Mouse (Mus musculus) liver, embryonic 14.5 days (tissue): ENCODE measurements around the gene Adamts20. TPM values are rescaled to one million over a fixed set of nuclear protein-coding genes. Genes with fewer than 3 reads are reported as not detected.

Experiments used
- ATAC-seq: fragments of 200-750 bp; cut with Nextera tagmentation; 2 replicates; pipeline ENCODE4 v1.8.0; 2017; ENCODE audit warnings: moderate number of reproducible peaks, mild to moderate bottlenecking, moderate library complexity; ENCODE audit not compliant: insufficient read depth
- DNase-seq, 3 experiments: peaks; one replicate each; pipeline ENCODE4 v3.0.0-alpha.2; 2012 to 2013; ENCODE audit warnings: low read depth in 3 of 3, low spot score in 3 of 3
- H3K27ac ChIP-seq: fragments of 300-500 bp; sonication (generic); 2 replicates; pipeline ENCODE4 v1.5.1; 2014; ENCODE audit warnings: moderate library complexity, mild to moderate bottlenecking, control low read depth, inconsistent platforms
- H3K27me3 ChIP-seq: fragments of 300-500 bp; sonication (generic); 2 replicates; pipeline ENCODE4 v1.6.1; 2014; ENCODE audit warnings: mild to moderate bottlenecking, low read length, moderate library complexity; ENCODE audit not compliant: control insufficient read depth, insufficient read depth
- H3K36me3 ChIP-seq: fragments of 300-500 bp; sonication (generic); replicated peaks from 2 replicates; pipeline ENCODE4 v1.6.1; 2014; ENCODE audit warnings: low read depth; ENCODE audit not compliant: control insufficient read depth, insufficient read depth
- H3K4me1 ChIP-seq, 2 experiments: fragments of 200-500 bp in 1 of 2; fragments of 300-500 bp in 1 of 2; sonication (generic) in 1 of 2; replicated peaks; 2 replicates each; pipeline ENCODE4 v1.6.1; 2012 to 2014; ENCODE audit warnings: antibody characterized with exemption in 1 of 2, inconsistent platforms in 1 of 2, low read length in 1 of 2; ENCODE audit not compliant: control insufficient read depth in 2 of 2, insufficient read depth in 2 of 2
- H3K4me2 ChIP-seq: fragments of 300-500 bp; sonication (generic); 2 replicates; pipeline ENCODE4 v1.6.1; 2014; ENCODE audit warnings: low read depth, mild to moderate bottlenecking, control low read depth, moderate library complexity
- H3K4me3 ChIP-seq, 2 experiments: fragments of 200-500 bp in 1 of 2; fragments of 300-500 bp in 1 of 2; sonication (generic) in 1 of 2; 2 replicates each; pipeline ENCODE4 v1.5.1; 2012 to 2014; ENCODE audit warnings: low read depth in 2 of 2, low read length in 2 of 2, mild to moderate bottlenecking in 2 of 2, control low read depth in 1 of 2, inconsistent platforms in 1 of 2, moderate library complexity in 1 of 2; ENCODE audit not compliant: insufficient read depth in 1 of 2
- H3K9ac ChIP-seq: fragments of 300-500 bp; sonication (generic); replicated peaks from 2 replicates; pipeline ENCODE4 v1.6.1; 2014; ENCODE audit warnings: mild to moderate bottlenecking, control low read depth, moderate library complexity
- H3K9me3 ChIP-seq: fragments of 300-500 bp; sonication (generic); 2 replicates; pipeline ENCODE4 v1.6.1; 2016; ENCODE audit warnings: low read length, mixed read lengths; ENCODE audit not compliant: control insufficient read depth
- CTCF ChIP-seq: IDR thresholded peaks from 2 replicates; pipeline ENCODE4 v1.5.1; 2016; ENCODE audit warnings: antibody characterized with exemption, low read depth, control low read depth
- EP300 ChIP-seq: IDR thresholded peaks from 2 replicates; pipeline ENCODE4 v1.6.1; 2016; ENCODE audit warnings: antibody characterized with exemption, low read depth
- WGBS: fragments of 180-500 bp; shearing (Covaris S2); extraction: QIAGEN DNeasy Blood & Tissue Kit; methylation state at CpG from one replicate; pipeline ENCODE4 v1.1.7; 2014; ENCODE audit not compliant: insufficient replicate concordance; 5-methylcytosine and 5-hydroxymethylcytosine counted together
- polyA plus RNA-seq, 2 experiments: library from polyadenylated mRNA; depleted of rRNA in 1 of 2; stranded (reverse) in 1 of 2; unstranded in 1 of 2; fragments of >200 nt; fragmentation: Nextera tagmentation in 1 of 2; extraction: Ambion mirVana in 1 of 2; gene quantifications; 2 replicates each; pipeline versions ENCODE4 v1.2.1 to v1.2.3; 2012 to 2014

The Adamts20 gene
- polyA plus RNA-seq, 2 experiments = 0.09 to 0.10 TPM

GRCm38 (mm10) chr15:94309689-94310088, 155.5 kb downstream of the Adamts20 start:
- ATAC-seq (no peak), DNase-seq (no peak)
- 65% methylated on average over 7 of the region's 7 CpGs for WGBS
- H3K27ac ChIP-seq = no peak overlapping the region
- no peak overlapping the region for H3K4me3 ChIP-seq
- H3K9ac ChIP-seq = no peak overlapping the region
- no peak for TF ChIP-seq EP300
- no peak for TF ChIP-seq CTCF
- no peaks in the 10 kb centered on the region for H3K36me3 ChIP-seq
- no peak overlapping the region for H3K4me2 ChIP-seq
- H3K4me1 ChIP-seq = no peaks in the 10 kb centered on the region
- H3K27me3 ChIP-seq = no peaks in the 10 kb centered on the region
- H3K9me3 ChIP-seq = no peaks in the 10 kb centered on the region

DNA sequence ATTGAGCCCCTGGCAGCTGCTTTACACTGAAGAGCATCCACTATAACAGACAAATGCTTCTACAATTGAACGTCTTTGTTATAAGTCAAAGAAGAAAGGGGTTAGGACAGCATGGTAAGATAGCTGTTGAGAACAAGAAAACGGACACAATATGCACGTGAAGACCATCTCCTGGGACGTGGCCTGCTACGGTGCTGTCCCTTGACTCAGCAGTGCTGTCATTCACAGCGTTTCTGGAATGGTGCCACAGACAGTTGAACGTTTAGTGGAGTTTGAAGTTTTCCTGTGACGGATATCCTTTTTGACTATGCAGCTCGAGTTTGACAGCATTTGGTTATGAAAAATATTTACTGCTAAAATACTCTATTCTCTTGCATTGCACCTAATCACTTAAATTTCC, 157.3 kb downstream of the Adamts20 start:
- Histone ChIP-seq H3K36me3 (no peaks in the 10 kb centered on the region), H3K9me3 (no peaks in the 10 kb centered on the region), H3K27ac (no peak overlapping the region), H3K9ac (no peak overlapping the region), H3K4me2 (no peak overlapping the region), H3K4me1 (no peaks in the 10 kb centered on the region), H3K4me3 (no peak overlapping the region), H3K27me3 (no peaks in the 10 kb centered on the region)
- ATAC-seq = no peak
- DNase-seq = no peak
- 56% methylated on average over 9 of the region's 9 CpGs for WGBS
- no peak for TF ChIP-seq CTCF
- no peak for TF ChIP-seq EP300

- no peak overlapping the region for H3K9ac ChIP-seq
- H3K4me2 ChIP-seq = no peak overlapping the region
- H3K27ac ChIP-seq = no peak overlapping the region
- H3K4me1 ChIP-seq = no peaks in the 10 kb centered on the region
- no peaks in the 10 kb centered on the region for H3K36me3 ChIP-seq
- ATAC-seq (no peak), DNase-seq (no peak)
- no peak overlapping the region for H3K4me3 ChIP-seq
- no peaks in the 10 kb centered on the region for H3K27me3 ChIP-seq
- H3K9me3 ChIP-seq = no peaks in the 10 kb centered on the region
- no peak for TF ChIP-seq EP300
- no peak for TF ChIP-seq CTCF
- WGBS = 57% methylated on average over 3 of the region's 3 CpGs
Measured at GRCm38 (mm10) chr15:94303151-94303550, 162.1 kb downstream of the Adamts20 start.

DNA sequence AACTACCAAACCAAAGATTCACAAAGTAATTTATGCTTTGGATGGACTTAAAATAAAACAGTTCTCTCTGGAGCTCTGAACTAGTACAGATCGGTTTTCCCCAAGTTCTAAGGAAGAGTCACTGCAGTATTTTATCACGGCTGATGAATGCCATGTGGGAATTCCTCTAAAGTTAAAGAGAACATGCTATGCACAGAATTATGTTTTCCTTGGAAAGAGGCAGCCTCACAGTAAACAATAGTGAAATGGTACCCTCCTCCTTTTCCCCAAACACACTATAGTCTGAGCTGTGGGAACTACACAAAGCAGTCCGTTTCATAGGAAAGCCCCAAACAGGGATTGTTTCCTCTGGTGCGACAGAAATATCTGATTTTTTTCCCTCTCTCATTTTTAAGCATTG, 171.1 kb downstream of the Adamts20 start:
- WGBS = 63% methylated on average over 4 of the region's 4 CpGs
- Histone ChIP-seq H3K4me1 (no peaks in the 10 kb centered on the region), H3K4me2 (no peak overlapping the region), H3K9ac (no peak overlapping the region), H3K36me3 (no peaks in the 10 kb centered on the region), H3K9me3 (no peaks in the 10 kb centered on the region), H3K4me3 (no peak overlapping the region), H3K27me3 (no peaks in the 10 kb centered on the region), H3K27ac (no peak overlapping the region)
- TF ChIP-seq CTCF (no peak), EP300 (no peak)
- no peak for DNase-seq
- no peak for ATAC-seq

- no peak overlapping the region for H3K4me2 ChIP-seq
- no peaks in the 10 kb centered on the region for H3K36me3 ChIP-seq
- no peak overlapping the region for H3K27ac ChIP-seq
- no peak for ATAC-seq
- H3K4me3 ChIP-seq = no peak overlapping the region
- TF ChIP-seq EP300 (no peak), CTCF (no peak)
- no peaks in the 10 kb centered on the region for H3K9me3 ChIP-seq
- no peaks in the 10 kb centered on the region for H3K27me3 ChIP-seq
- DNase-seq = no peak
- H3K9ac ChIP-seq = no peak overlapping the region
- 83% methylated on average over 2 of the region's 2 CpGs for WGBS
- no peaks in the 10 kb centered on the region for H3K4me1 ChIP-seq
Measured at GRCm38 (mm10) chr15:94288015-94288414, 177.2 kb downstream of the Adamts20 start.

- Histone ChIP-seq H3K4me2 (no peak overlapping the region), H3K36me3 (no peaks in the 10 kb centered on the region), H3K4me1 (no peaks in the 10 kb centered on the region), H3K9ac (no peak overlapping the region), H3K4me3 (no peak overlapping the region), H3K27me3 (no peaks in the 10 kb centered on the region), H3K27ac (no peak overlapping the region), H3K9me3 (no peaks in the 10 kb centered on the region)
- ATAC-seq = no peak
- no peak for DNase-seq
- WGBS = 49% methylated on average over 3 of the region's 3 CpGs
- TF ChIP-seq CTCF = no peak
- no peak for TF ChIP-seq EP300
Measured at GRCm38 (mm10) chr15:94287495-94287894, 177.7 kb downstream of the Adamts20 start.
